Mouse (Mus musculus): ENCODE measurements around the gene Cbfb. TPM values are rescaled to one million over a fixed set of nuclear protein-coding genes. Genes with fewer than 3 reads are reported as not detected.
A peak's percentile ranks its signal among the peaks of the same experiment; 100 is the strongest.

Gene Cbfb
- polyA plus RNA-seq, 1 experiment from 2014 or later: 49.0 TPM

DNA sequence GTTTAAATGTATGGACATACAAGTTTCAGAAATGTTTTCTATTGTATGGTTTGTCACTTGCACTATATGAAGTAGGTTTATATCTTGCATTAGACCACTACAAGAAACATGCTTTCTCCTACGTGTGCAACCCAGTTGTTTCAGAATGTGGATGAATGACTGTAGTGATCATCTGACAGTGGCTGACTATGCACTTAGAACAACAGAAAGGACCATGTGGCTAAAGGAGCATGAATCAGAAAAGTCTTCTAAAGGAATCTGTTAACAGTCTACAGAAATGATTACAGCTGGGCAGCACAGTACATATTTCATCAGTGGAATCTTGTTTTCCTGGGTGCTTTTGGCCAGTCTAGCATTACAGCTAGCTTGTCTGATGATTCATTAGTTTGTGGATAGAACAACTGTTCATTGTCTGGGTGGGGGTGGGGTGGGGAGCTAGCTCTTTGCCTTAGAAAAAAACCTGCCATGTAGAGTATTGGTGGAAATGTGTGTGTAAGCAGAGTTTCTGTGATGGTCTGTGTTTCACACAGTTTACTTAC lies 16.1 kb downstream of the Cbfb start:
- WGBS: 89% methylated on average over 1 of the region's 1 CpGs
- no peak for ATAC-seq (ENCODE audit: low FRiP score, low read depth)
- Histone ChIP-seq H3K27ac (replicated peaks) (no peak overlapping the region), H3K4me3 (no peak overlapping the region), H3K4me2 (replicated peaks) (no peak overlapping the region), H3K36me3 (peaks cover 12% of the 10 kb centered on the region; the same call in 1 of the 2 replicates), H3K4me1 (no peaks in the 10 kb centered on the region), H3K9me3 (no peaks in the 10 kb centered on the region), H3K9ac (replicated peaks) (no peak overlapping the region), H3K27me3 (no peaks in the 10 kb centered on the region)

DNA sequence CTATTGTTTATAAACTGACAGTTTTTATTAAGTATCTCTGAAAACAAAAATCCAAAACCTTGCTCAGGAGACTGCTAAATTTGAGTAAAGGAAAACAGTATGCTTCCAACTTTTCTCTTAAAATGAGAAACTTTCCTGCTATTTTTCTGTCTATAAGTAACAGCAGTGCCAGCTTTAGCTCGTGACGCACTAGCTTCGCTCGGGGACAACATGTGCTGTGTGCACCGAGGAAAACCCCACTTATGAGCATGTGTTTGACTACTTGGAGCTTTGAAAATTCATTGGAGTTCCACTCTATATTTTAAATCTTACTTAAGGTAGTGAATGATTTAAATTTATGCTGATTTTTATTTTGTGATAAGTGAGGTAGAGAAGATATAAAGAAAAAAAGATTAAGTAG lies 21.7 kb downstream of the Cbfb start:
- no peak for ATAC-seq (ENCODE audit: low FRiP score, low read depth)
- H3K4me1 ChIP-seq: no peaks in the 10 kb centered on the region
- peaks cover 35% of the 10 kb centered on the region for H3K36me3 ChIP-seq
- H3K27me3 ChIP-seq: no peaks in the 10 kb centered on the region
- no peak overlapping the region for H3K9ac ChIP-seq (replicated peaks)
- no peak overlapping the region for H3K4me2 ChIP-seq (replicated peaks)
- 96% methylated on average over 5 of the region's 5 CpGs for WGBS
- no peaks in the 10 kb centered on the region for H3K9me3 ChIP-seq
- no peak overlapping the region for H3K4me3 ChIP-seq
- no peak overlapping the region for H3K27ac ChIP-seq (replicated peaks)

GRCm38 (mm10) chr8:105205748-105206147 lies 35.3 kb downstream of the Cbfb start:
- H3K27ac ChIP-seq (replicated peaks): no peak overlapping the region
- no peak for ATAC-seq (ENCODE audit: low FRiP score, low read depth)
- H3K27me3 ChIP-seq: no peaks in the 10 kb centered on the region
- 91% methylated on average over 1 of the region's 1 CpGs for WGBS
- no peaks in the 10 kb centered on the region for H3K4me1 ChIP-seq
- no peak overlapping the region for H3K4me2 ChIP-seq (replicated peaks)
- no peak overlapping the region for H3K9ac ChIP-seq (replicated peaks)
- H3K36me3 ChIP-seq: peaks cover 17% of the 10 kb centered on the region
- no peak overlapping the region for H3K4me3 ChIP-seq
- H3K9me3 ChIP-seq: no peaks in the 10 kb centered on the region

- H3K9me3 ChIP-seq: no peaks in the 10 kb centered on the region
- H3K36me3 ChIP-seq: peaks cover 14% of the 10 kb centered on the region
- H3K9ac ChIP-seq (replicated peaks): no peak overlapping the region
- no peak overlapping the region for H3K4me3 ChIP-seq
- H3K27ac ChIP-seq (replicated peaks): no peak overlapping the region
- 83% methylated on average over 7 of the region's 7 CpGs for WGBS
- ATAC-seq (ENCODE audit: low FRiP score, low read depth): no peak
- no peak overlapping the region for H3K4me2 ChIP-seq (replicated peaks)
- no peaks in the 10 kb centered on the region for H3K4me1 ChIP-seq
- H3K27me3 ChIP-seq: no peaks in the 10 kb centered on the region
Observed at GRCm38 (mm10) chr8:105206766-105207275, 36.3 kb downstream of the Cbfb start.

DNA sequence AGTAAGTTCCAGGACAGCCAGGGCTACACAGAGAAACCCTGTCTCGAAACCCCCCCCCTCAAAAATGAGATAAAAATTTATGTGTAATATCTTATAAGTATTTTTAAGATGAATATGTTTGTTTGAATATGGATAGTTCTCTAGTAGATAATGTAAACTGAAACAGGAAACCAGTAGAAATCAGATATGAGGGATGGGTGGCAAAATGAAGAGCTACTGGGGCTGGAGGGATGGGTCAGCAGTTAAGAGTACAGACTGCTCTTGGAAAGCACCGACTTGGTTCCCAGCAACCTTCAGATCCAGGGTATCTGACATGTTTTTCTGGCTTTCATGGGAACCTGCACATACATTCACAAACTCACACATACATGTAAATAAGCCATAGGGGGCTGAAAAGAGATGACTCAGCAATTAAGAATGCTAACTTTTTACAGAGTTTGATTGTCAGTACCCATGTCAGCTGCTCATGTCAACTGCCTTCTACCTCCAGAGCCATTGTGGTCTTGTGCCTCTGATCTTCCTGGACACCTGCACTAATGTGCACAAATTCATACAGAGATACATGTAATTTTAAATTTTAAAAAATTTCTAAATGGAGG lies 37.3 kb downstream of the Cbfb start:
- WGBS: 100% methylated on average over 2 of the region's 2 CpGs
- H3K9ac ChIP-seq (replicated peaks): no peak overlapping the region
- H3K27me3 ChIP-seq: no peaks in the 10 kb centered on the region

DNA sequence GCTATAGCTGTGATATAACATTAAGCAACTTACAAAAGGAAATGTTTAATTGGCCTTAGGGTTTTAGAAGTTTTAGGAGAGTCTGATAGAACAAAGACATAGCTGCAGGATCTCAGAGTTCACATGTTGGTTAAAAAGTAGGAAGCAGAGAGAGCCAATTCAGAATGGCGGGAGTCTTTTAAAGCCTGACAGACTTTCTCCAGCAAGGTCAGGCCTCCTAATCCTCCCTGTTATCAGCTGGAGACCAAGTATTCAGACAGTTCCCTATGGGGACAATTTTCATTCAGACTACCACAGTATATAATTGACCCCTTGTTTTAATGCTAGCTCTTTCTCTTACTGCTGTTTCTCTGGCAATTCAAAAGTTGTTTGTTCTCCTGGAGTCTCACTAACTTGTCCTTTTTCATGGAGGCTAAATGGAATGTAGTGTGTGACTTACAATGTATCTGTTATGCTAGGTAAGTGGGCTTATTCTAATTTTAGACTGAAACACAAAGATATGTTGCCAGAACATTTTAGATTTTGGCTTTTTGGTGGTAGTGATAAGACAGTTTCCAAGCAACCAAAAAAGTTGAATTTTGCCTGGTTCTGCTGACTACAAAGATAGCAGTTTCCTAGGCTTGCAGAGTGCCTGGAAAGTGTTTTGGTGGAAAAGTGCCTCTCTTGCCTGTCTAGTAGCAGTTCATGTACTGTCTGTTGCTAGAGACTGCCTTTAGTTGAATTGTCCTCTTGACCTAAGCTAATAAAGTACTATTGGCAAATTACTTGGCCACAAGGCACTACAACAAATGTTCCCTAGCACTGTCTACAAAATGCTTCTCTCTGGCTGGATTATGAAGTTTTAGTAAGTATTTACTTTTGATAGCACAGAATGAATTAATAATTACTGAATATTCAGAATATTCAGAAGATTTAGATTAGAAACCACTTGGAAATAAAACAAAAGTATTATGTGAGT lies 39.0 kb downstream of the Cbfb start:
- Histone ChIP-seq H3K36me3 (peaks cover 6% of the 10 kb centered on the region; the same call in 1 of the 2 replicates), H3K9me3 (no peaks in the 10 kb centered on the region), H3K4me3 (no peak overlapping the region), H3K4me1 (no peaks in the 10 kb centered on the region), H3K9ac (replicated peaks) (no peak overlapping the region), H3K4me2 (replicated peaks) (no peak overlapping the region), H3K27ac (replicated peaks) (no peak overlapping the region), H3K27me3 (no peaks in the 10 kb centered on the region)
- WGBS: 35% methylated on average over 1 of the region's 1 CpGs
- no peak for ATAC-seq (ENCODE audit: low FRiP score, low read depth)

More for the DNA sequence above, 37.3 kb downstream of the Cbfb start:
- Histone ChIP-seq H3K27ac (replicated peaks) (no peak overlapping the region), H3K9me3 (no peaks in the 10 kb centered on the region), H3K4me2 (replicated peaks) (no peak overlapping the region), H3K4me1 (no peaks in the 10 kb centered on the region), H3K4me3 (no peak overlapping the region), H3K36me3 (peaks cover 14% of the 10 kb centered on the region)
- no peak for ATAC-seq (ENCODE audit: low FRiP score, low read depth)

- Histone ChIP-seq H3K36me3 (peaks cover 4% of the 10 kb centered on the region; the same call in 1 of the 2 replicates), H3K9ac (replicated peaks) (no peak overlapping the region), H3K9me3 (no peaks in the 10 kb centered on the region), H3K4me1 (no peaks in the 10 kb centered on the region), H3K27ac (replicated peaks) (no peak overlapping the region), H3K4me3 (no peak overlapping the region), H3K4me2 (replicated peaks) (no peak overlapping the region), H3K27me3 (no peaks in the 10 kb centered on the region)
- WGBS: 86% methylated on average over 5 of the region's 5 CpGs
- ATAC-seq (ENCODE audit: low FRiP score, low read depth): no peak
Observed at GRCm38 (mm10) chr8:105214104-105214503, 43.6 kb downstream of the Cbfb start.

DNA sequence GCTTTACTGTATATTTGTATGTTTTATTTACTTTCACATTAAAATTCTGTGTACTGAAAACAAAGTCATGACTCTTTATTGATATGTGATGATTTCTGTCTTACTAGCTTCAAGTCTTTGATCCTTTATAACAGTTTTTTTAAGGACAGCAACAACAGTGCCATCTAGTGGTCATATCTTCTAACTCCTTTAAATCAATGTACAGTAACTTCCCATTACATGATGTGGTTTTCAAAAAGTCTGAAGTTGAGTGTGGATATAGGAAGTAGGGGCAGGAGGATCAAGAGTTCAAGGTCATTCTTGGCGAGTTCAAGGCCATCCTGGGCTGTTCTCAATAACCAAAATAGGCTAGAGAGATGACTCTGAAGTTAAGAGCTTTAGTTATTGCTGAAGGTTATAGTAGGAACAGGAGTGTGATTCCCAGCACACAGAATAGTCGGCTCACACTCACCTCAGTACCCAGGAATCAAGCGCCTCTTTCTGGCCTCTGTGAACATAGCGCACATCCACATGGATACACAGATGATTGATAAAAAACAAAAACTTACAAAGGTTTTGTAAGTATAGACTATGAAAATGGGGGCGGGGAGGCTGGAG lies 47.5 kb downstream of the Cbfb start:
- WGBS: 83% methylated on average over 5 of the region's 5 CpGs
- 0 out of 2 replicates have a peak, but pooled peaks have one; percentile 34 for ATAC-seq (ENCODE audit: low FRiP score, low read depth)

GRCm38 (mm10) chr8:105223850-105224249 lies 53.4 kb downstream of the Cbfb start:
- no peaks in the 10 kb centered on the region for H3K27me3 ChIP-seq
- peaks cover 18% of the 10 kb centered on the region for H3K4me1 ChIP-seq
- WGBS: 87% methylated on average over 7 of the region's 7 CpGs
- no peak overlapping the region for H3K27ac ChIP-seq (replicated peaks)
- H3K36me3 ChIP-seq: no peaks in the 10 kb centered on the region
- ATAC-seq (ENCODE audit: low FRiP score, low read depth): no peak
- no peaks in the 10 kb centered on the region for H3K9me3 ChIP-seq
- H3K9ac ChIP-seq (replicated peaks): no peak overlapping the region
- H3K4me3 ChIP-seq: no peak overlapping the region
- no peak overlapping the region for H3K4me2 ChIP-seq (replicated peaks)

More for the DNA sequence above, 47.5 kb downstream of the Cbfb start:
- Histone ChIP-seq H3K4me1 (no peaks in the 10 kb centered on the region), H3K27me3 (no peaks in the 10 kb centered on the region), H3K4me2 (replicated peaks) (no peak overlapping the region), H3K36me3 (peaks cover 4% of the 10 kb centered on the region; the same call in 1 of the 2 replicates), H3K9ac (replicated peaks) (no peak overlapping the region), H3K27ac (replicated peaks) (no peak overlapping the region), H3K4me3 (no peak overlapping the region), H3K9me3 (no peaks in the 10 kb centered on the region)

DNA sequence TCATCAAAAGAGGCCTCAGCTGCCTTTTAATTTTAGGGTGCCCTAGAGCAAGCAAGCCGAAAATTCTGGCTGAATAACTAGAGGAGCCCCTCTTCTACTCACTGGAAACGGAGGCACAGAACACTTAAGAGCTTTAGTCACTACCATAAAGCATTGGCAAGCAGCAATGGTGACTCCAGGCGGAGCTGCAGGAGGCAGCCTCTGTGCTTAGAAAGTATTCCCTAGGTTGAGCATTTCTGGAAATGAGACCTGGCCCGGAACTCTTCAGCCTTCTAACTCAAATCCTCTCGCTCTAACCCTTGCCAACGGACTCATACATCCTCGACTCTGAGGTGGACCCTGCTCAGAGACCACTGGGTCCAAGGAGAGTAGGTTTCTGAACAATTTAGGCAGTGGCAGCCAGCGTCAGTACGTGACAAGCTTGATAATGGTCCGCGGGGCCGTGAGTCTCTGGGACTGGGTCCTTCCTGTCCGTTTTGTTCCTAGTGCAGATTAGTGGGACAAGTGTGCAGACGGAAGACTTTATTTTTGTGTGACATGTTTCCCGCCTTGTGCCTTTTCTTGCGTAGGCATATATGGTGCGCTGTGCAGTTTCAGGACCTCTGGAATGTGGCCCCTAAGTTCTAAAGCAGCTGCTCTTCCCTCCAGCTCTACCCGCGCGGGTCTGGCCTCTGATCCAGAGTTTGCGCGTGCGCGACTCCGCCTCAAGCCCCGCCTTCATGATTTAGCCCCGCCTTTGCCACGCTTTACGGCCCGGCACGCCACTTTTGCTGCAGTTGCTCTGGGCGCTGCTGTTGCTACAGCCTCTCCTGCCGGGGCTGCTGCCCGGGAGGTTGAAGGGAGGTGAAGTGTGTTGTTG lies 54.2 kb downstream of the Cbfb start, which contains the start of gene D230025D16Rik:
TSS of gene D230025D16Rik (plus strand) at position 733 of the 859 bp plus-strand sequence.
- Histone ChIP-seq H3K4me3 (peak within 1 kb of the TSS; percentile 96), H3K9me3 (no peaks in the 10 kb centered on the region), H3K27me3 (no peaks in the 10 kb centered on the region), H3K9ac (replicated peaks) (peak within 1 kb of the TSS; percentile 88), H3K27ac (replicated peaks) (peak within 1 kb of the TSS; percentile 84), H3K4me1 (peaks cover 18% of the 10 kb centered on the region), H3K36me3 (no peaks in the 10 kb centered on the region), H3K4me2 (replicated peaks) (peak within 1 kb of the TSS; percentile 75)
- peak; percentile 96 for ATAC-seq (ENCODE audit: low FRiP score, low read depth)
- 2% methylated on average over 34 of the region's 34 CpGs for WGBS

DNA sequence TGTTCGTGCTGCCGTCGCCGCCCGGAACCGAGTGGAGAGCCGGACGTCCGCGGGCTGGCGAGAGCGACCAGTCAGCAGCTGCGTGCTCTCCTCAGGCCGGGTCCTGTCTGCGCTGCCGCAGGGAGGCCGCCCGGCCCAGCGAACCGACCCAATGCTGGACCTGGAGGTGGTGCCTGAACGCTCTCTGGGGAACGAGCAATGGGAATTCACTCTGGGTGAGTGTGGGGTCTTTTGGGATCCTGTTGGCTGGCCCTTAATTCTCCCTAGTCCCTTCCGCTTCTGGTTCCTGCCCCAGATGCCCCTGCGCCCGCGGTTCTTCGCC lies 54.8 kb downstream of the Cbfb start:
- Histone ChIP-seq H3K4me2 (replicated peaks) (peak overlapping the region; percentile 75), H3K36me3 (no peaks in the 10 kb centered on the region), H3K27ac (replicated peaks) (peak overlapping the region; percentile 84), H3K9me3 (no peaks in the 10 kb centered on the region), H3K4me3 (peak overlapping the region; percentile 96), H3K27me3 (no peaks in the 10 kb centered on the region), H3K9ac (replicated peaks) (peak overlapping the region; percentile 88), H3K4me1 (peaks cover 18% of the 10 kb centered on the region)
- ATAC-seq (ENCODE audit: low FRiP score, low read depth): no peak
- 0% methylated on average over 27 of the region's 27 CpGs for WGBS
